Mouse (Mus musculus) liver, embryonic 12.5 days (tissue): Measurements from ENCODE around the gene Ncbp3. TPM values are rescaled to one million over a fixed set of nuclear protein-coding genes. Genes with fewer than 3 reads are reported as not detected.

Source experiments
- ATAC-seq: fragments of 200-750 bp; cut with Nextera tagmentation; 2 replicates; pipeline ENCODE4 v1.8.0; 2017; ENCODE audit warnings: moderate number of reproducible peaks, mild to moderate bottlenecking, moderate library complexity
- H3K27ac ChIP-seq: fragments of 300-500 bp; sonication (generic); 2 replicates; pipeline ENCODE4 v1.5.1; 2016; ENCODE audit warnings: mild to moderate bottlenecking
- H3K27me3 ChIP-seq: fragments of 300-500 bp; sonication (generic); replicated peaks from 2 replicates; pipeline ENCODE4 v1.6.1; 2016; ENCODE audit warnings: mild to moderate bottlenecking, moderate library complexity
- H3K36me3 ChIP-seq: fragments of 300-500 bp; sonication (generic); 2 replicates; pipeline ENCODE4 v1.6.1; 2016; ENCODE audit warnings: mild to moderate bottlenecking, moderate library complexity
- H3K4me1 ChIP-seq: fragments of 300-500 bp; sonication (generic); 2 replicates; pipeline ENCODE4 v1.6.1; 2016
- H3K4me2 ChIP-seq: fragments of 300-500 bp; sonication (generic); 2 replicates; pipeline ENCODE4 v1.6.1; 2016; ENCODE audit warnings: mild to moderate bottlenecking, moderate library complexity
- H3K4me3 ChIP-seq: fragments of 300-500 bp; sonication (generic); 2 replicates; pipeline ENCODE4 v1.5.1; 2016; ENCODE audit warnings: mild to moderate bottlenecking, moderate library complexity
- H3K9ac ChIP-seq: fragments of 300-500 bp; sonication (generic); 2 replicates; pipeline ENCODE4 v1.6.1; 2016; ENCODE audit warnings: mild to moderate bottlenecking, moderate library complexity
- H3K9me3 ChIP-seq: fragments of 300-500 bp; sonication (generic); replicated peaks from 2 replicates; pipeline ENCODE4 v1.6.1; 2016; ENCODE audit warnings: mild to moderate bottlenecking, moderate library complexity
- WGBS: fragments of 180-500 bp; shearing (Covaris S2); methylation state at CpG from one replicate; pipeline ENCODE4 v1.1.7; 2016; ENCODE audit not compliant: insufficient replicate concordance; 5-methylcytosine and 5-hydroxymethylcytosine counted together
- polyA plus RNA-seq: library from polyadenylated mRNA; unstranded; fragments of >200 nt; fragmentation: Nextera tagmentation; extraction: Ambion mirVana; gene quantifications from 2 replicates; pipeline ENCODE4 v1.2.1, GENCODE M21; 2016

Ncbp3 gene
- polyA plus RNA-seq, 1 experiment from 2014 or later: 7.9 TPM

GRCm38 (mm10) chr11:73076295-73076694 lies 28.7 kb downstream of the Ncbp3 start:
- Histone ChIP-seq H3K9ac (no peak overlapping the region), H3K36me3 (peaks cover 96% of the 10 kb centered on the region), H3K9me3 (no peaks in the 10 kb centered on the region), H3K4me2 (no peak overlapping the region), H3K27me3 (no peaks in the 10 kb centered on the region), H3K27ac (no peak overlapping the region), H3K4me1 (no peaks in the 10 kb centered on the region), H3K4me3 (no peak overlapping the region)
- WGBS: 86% methylated on average over 4 of the region's 4 CpGs
- no peak for ATAC-seq

GRCm38 (mm10) chr11:73076733-73077132 lies 29.1 kb downstream of the Ncbp3 start:
- H3K36me3 ChIP-seq: peaks cover 97% of the 10 kb centered on the region
- no peak overlapping the region for H3K9ac ChIP-seq
- no peak overlapping the region for H3K4me2 ChIP-seq
- no peaks in the 10 kb centered on the region for H3K27me3 ChIP-seq
- no peak overlapping the region for H3K4me3 ChIP-seq
- no peaks in the 10 kb centered on the region for H3K9me3 ChIP-seq
- ATAC-seq: no peak
- no peaks in the 10 kb centered on the region for H3K4me1 ChIP-seq
- H3K27ac ChIP-seq: no peak overlapping the region
- 87% methylated on average over 4 of the region's 4 CpGs for WGBS

- Histone ChIP-seq H3K9me3 (no peaks in the 10 kb centered on the region), H3K9ac (no peak overlapping the region), H3K4me1 (no peaks in the 10 kb centered on the region), H3K36me3 (peaks cover 98% of the 10 kb centered on the region), H3K4me2 (no peak overlapping the region), H3K4me3 (no peak overlapping the region), H3K27ac (no peak overlapping the region), H3K27me3 (no peaks in the 10 kb centered on the region)
- WGBS: 79% methylated on average over 6 of the region's 6 CpGs
- no peak for ATAC-seq
These were observed 29.7 kb downstream of the Ncbp3 start for GRCm38 (mm10) chr11:73077211-73077720.

GRCm38 (mm10) chr11:73078615-73079014 lies 31.0 kb downstream of the Ncbp3 start:
- peaks cover 90% of the 10 kb centered on the region for H3K36me3 ChIP-seq

GRCm38 (mm10) chr11:73080306-73080705 lies 32.7 kb downstream of the Ncbp3 start:
- Histone ChIP-seq H3K4me3 (no peak overlapping the region), H3K27ac (no peak overlapping the region), H3K27me3 (no peaks in the 10 kb centered on the region), H3K9ac (no peak overlapping the region), H3K4me1 (peaks cover 7% of the 10 kb centered on the region; the same call in 1 of the 2 replicates), H3K9me3 (no peaks in the 10 kb centered on the region), H3K4me2 (no peak overlapping the region), H3K36me3 (peaks cover 88% of the 10 kb centered on the region)
- no peak for ATAC-seq
- WGBS: 83% methylated on average over 3 of the region's 3 CpGs

More at GRCm38 (mm10) chr11:73078615-73079014, 31.0 kb downstream of the Ncbp3 start:
- WGBS: 84% methylated on average over 8 of the region's 8 CpGs
- no peak for ATAC-seq
- H3K4me2 ChIP-seq: no peak overlapping the region
- H3K4me1 ChIP-seq: no peaks in the 10 kb centered on the region
- no peak overlapping the region for H3K4me3 ChIP-seq
- no peak overlapping the region for H3K9ac ChIP-seq
- H3K27me3 ChIP-seq: no peaks in the 10 kb centered on the region
- no peak overlapping the region for H3K27ac ChIP-seq
- H3K9me3 ChIP-seq: no peaks in the 10 kb centered on the region

- Histone ChIP-seq H3K27me3 (no peaks in the 10 kb centered on the region), H3K27ac (0 out of 2 replicates have a peak overlapping the region, but pooled peaks have one; percentile 39), H3K9ac (no peak overlapping the region), H3K4me2 (no peak overlapping the region), H3K9me3 (no peaks in the 10 kb centered on the region), H3K4me3 (no peak overlapping the region), H3K36me3 (peaks cover 49% of the 10 kb centered on the region), H3K4me1 (peaks cover 10% of the 10 kb centered on the region; the same call in 1 of the 2 replicates)
- WGBS: 33% methylated on average over 6 of the region's 6 CpGs
- ATAC-seq: no peak
These were observed 36.7 kb downstream of the Ncbp3 start for GRCm38 (mm10) chr11:73084303-73084702.

GRCm38 (mm10) chr11:73084804-73085231 lies 37.2 kb downstream of the Ncbp3 start:
- Histone ChIP-seq H3K36me3 (peaks cover 44% of the 10 kb centered on the region), H3K9ac (no peak overlapping the region), H3K27ac (0 out of 2 replicates have a peak overlapping the region, but pooled peaks have one; percentile 39), H3K4me2 (no peak overlapping the region), H3K4me3 (no peak overlapping the region), H3K4me1 (peaks cover 10% of the 10 kb centered on the region; the same call in 1 of the 2 replicates), H3K9me3 (no peaks in the 10 kb centered on the region), H3K27me3 (no peaks in the 10 kb centered on the region)
- WGBS: 77% methylated on average over 10 of the region's 10 CpGs
- ATAC-seq: no peak

GRCm38 (mm10) chr11:73085391-73085790 lies 37.8 kb downstream of the Ncbp3 start:
- Histone ChIP-seq H3K9ac (no peak overlapping the region), H3K36me3 (peaks cover 39% of the 10 kb centered on the region), H3K4me1 (peaks cover 10% of the 10 kb centered on the region; the same call in 1 of the 2 replicates), H3K27ac (no peak overlapping the region), H3K9me3 (no peaks in the 10 kb centered on the region), H3K4me2 (no peak overlapping the region), H3K4me3 (no peak overlapping the region), H3K27me3 (no peaks in the 10 kb centered on the region)
- WGBS: 49% methylated on average over 7 of the region's 7 CpGs
- no peak for ATAC-seq

- H3K9ac ChIP-seq: no peak overlapping the region
- H3K9me3 ChIP-seq: no peaks in the 10 kb centered on the region
- H3K27me3 ChIP-seq: no peaks in the 10 kb centered on the region
- no peak for ATAC-seq
- WGBS: 46% methylated on average over 6 of the region's 6 CpGs
- H3K4me1 ChIP-seq: peaks cover 10% of the 10 kb centered on the region; the same call in 1 of the 2 replicates
- no peak overlapping the region for H3K27ac ChIP-seq
- H3K4me3 ChIP-seq: no peak overlapping the region
- H3K4me2 ChIP-seq: no peak overlapping the region
- peaks cover 18% of the 10 kb centered on the region; the same call in 1 of the 2 replicates for H3K36me3 ChIP-seq
These were observed 40.3 kb downstream of the Ncbp3 start for GRCm38 (mm10) chr11:73087700-73088480.

- 53% methylated on average over 4 of the region's 4 CpGs for WGBS
- H3K9ac ChIP-seq: no peak within 1 kb of the TSS
- 0 out of 2 replicates have a peak, but pooled peaks cover 3% of the 10 kb centered on the region for H3K4me1 ChIP-seq
These were observed 42.7 kb downstream of the Ncbp3 start, which contains the start of gene Itgae for GRCm38 (mm10) chr11:73090283-73090682. Gene Itgae, plus strand, starts transcription at chr11:73090583.

GRCm38 (mm10) chr11:73090826-73091225 lies 43.2 kb downstream of the Ncbp3 start:
- no peak overlapping the region for H3K27ac ChIP-seq
- H3K9ac ChIP-seq: no peak overlapping the region
- WGBS: 74% methylated on average over 2 of the region's 2 CpGs
- H3K4me3 ChIP-seq: no peak overlapping the region
- H3K27me3 ChIP-seq: no peaks in the 10 kb centered on the region
- 0 out of 2 replicates have a peak, but pooled peaks cover 3% of the 10 kb centered on the region for H3K4me1 ChIP-seq
- no peak overlapping the region for H3K4me2 ChIP-seq
- H3K9me3 ChIP-seq: no peaks in the 10 kb centered on the region
- ATAC-seq: no peak
- no peaks in the 10 kb centered on the region for H3K36me3 ChIP-seq

More at GRCm38 (mm10) chr11:73090283-73090682, 42.7 kb downstream of the Ncbp3 start, which contains the start of gene Itgae:
- Histone ChIP-seq H3K36me3 (no peaks in the 10 kb centered on the region), H3K4me3 (no peak within 1 kb of the TSS), H3K27me3 (no peaks in the 10 kb centered on the region), H3K27ac (no peak within 1 kb of the TSS), H3K9me3 (no peaks in the 10 kb centered on the region), H3K4me2 (no peak within 1 kb of the TSS)
- ATAC-seq: no peak

- Histone ChIP-seq H3K9ac (no peak overlapping the region), H3K27ac (no peak overlapping the region), H3K4me3 (no peak overlapping the region), H3K4me2 (no peak overlapping the region), H3K9me3 (no peaks in the 10 kb centered on the region), H3K4me1 (no peaks in the 10 kb centered on the region), H3K27me3 (no peaks in the 10 kb centered on the region), H3K36me3 (no peaks in the 10 kb centered on the region)
- 49% methylated on average over 4 of the region's 4 CpGs for WGBS
- ATAC-seq: no peak
These were observed 44.5 kb downstream of the Ncbp3 start for GRCm38 (mm10) chr11:73092057-73092456.
